Mouse (Mus musculus) left cerebral cortex, adult 2 months (tissue): ENCODE results near the gene Col2a1. TPM values are rescaled to one million over a fixed set of nuclear protein-coding genes. Genes with fewer than 3 reads are reported as not detected.

Experiments used
- DNase-seq, 2 experiments: peaks; one replicate each; pipeline ENCODE4 v3.0.0; 2021 to 2022; ENCODE audit warnings: low spot score in 2 of 2, mixed read lengths in 1 of 2; ENCODE audit errors: extremely low spot score in 1 of 2
- H3K27ac ChIP-seq: fragments of 200-600 bp; 2 replicates; pipeline ENCODE4 v1.8.1; 2022
- H3K4me3 ChIP-seq: fragments of 200-600 bp; 2 replicates; pipeline ENCODE4 v1.8.1; 2022
- CTCF ChIP-seq: fragments of 200-600 bp; IDR thresholded peaks from 2 replicates; pipeline ENCODE4 v1.8.1; 2022; ENCODE audit warnings: antibody characterized with exemption, mild to moderate bottlenecking, moderate library complexity
- intact Hi-C: fragments of 180-260 bp; cut with DNase I; formaldehyde crosslinking; loops from one replicate; pipeline ENCODE4 v1.15.1; 2025
- total RNA-seq, 2 experiments: library from RNA; stranded (reverse); gene quantifications; 2 replicates each; pipeline ENCODE4 v1.2.3; 2021

The Col2a1 gene
- total RNA-seq, 2 experiments from 2014 or later: 0.61 to 0.63 TPM

DNA sequence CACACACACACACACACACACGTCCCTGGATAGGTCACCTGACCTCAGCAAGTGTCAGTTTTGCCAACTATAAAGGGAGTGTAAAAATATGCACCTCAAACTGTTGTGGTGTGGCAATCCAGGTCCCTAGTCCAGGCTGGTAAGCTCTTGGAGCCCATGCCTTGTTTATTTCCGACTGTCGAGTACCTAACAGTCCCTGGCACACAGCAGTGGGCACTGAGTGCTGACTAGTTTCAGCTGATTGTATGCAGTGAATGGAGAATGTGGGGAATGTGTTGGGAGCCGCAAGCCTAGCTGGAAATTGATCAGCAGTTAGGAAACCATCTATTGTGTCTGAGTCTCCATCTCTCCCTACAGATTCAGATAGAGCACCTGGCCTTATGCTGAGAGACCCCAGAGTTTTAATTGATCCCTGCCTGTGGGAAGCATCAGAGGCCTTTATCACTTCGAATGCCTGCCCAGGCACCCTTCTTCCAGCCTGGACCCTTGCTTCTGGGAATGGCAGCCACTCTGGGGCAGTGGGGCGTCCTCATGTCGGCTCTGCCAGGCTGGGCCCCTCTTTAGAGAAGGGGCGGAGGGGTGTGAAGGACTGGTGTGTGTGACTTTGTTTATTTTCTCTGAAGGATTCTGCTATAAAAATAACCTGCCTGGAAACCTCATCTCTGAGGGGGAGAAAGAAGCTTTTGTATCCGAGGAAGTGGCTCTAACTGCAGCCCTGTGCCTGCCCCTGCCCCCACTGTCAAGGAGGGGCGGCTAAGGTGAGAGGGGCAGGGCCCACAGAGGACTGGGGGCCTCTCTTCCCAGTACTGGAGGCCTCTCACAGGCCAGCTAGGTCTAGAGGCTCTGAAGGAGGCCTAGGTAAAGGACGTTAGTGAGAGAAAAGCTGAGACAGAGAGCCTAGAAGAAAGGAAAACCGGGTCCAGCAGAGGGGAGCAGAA, 22.7 kb upstream of the Col2a1 start:
- H3K27ac ChIP-seq: no peak overlapping the region
- H3K4me3 ChIP-seq: no peak overlapping the region
- no peak for TF ChIP-seq CTCF
- intact Hi-C loops: no loop called here
- no peak for DNase-seq

- H3K4me3 ChIP-seq: no peak overlapping the region
- DNase-seq: no peak
- intact Hi-C loops: no loop called here
- H3K27ac ChIP-seq: no peak overlapping the region
- no peak for TF ChIP-seq CTCF
Measured at GRCm38 (mm10) chr15:98025611-98026010, 21.1 kb upstream of the Col2a1 start.

DNA sequence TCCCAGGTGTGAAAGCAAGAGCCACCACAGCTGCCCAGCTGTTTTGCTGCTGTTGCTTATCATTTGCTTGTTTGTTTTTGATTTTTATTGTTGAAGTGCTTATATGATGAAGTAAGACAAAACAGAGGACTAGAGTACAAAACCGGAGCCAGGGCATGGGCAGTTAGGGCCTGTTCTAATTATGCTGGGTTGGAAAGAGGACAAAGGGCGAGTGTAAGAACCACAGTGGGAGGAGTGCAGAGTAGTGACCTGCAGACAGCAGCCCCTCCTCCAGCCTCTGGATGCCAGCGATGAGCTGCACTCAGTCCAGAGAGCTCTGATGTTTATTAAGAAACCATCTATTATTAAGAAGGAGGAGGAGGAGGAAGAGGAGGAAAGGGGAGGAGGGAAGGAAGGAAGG, 18.6 kb upstream of the Col2a1 start:
- DNase-seq: no peak
- intact Hi-C loops: no loop called here
- H3K27ac ChIP-seq: no peak overlapping the region
- no peak overlapping the region for H3K4me3 ChIP-seq
- TF ChIP-seq CTCF: no peak

- no peak for TF ChIP-seq CTCF
- intact Hi-C loops: no loop called here
- Histone ChIP-seq H3K4me3 (no peak overlapping the region), H3K27ac (no peak overlapping the region)
- DNase-seq: no peak
Measured at GRCm38 (mm10) chr15:98021886-98022285, 17.4 kb upstream of the Col2a1 start.

DNA sequence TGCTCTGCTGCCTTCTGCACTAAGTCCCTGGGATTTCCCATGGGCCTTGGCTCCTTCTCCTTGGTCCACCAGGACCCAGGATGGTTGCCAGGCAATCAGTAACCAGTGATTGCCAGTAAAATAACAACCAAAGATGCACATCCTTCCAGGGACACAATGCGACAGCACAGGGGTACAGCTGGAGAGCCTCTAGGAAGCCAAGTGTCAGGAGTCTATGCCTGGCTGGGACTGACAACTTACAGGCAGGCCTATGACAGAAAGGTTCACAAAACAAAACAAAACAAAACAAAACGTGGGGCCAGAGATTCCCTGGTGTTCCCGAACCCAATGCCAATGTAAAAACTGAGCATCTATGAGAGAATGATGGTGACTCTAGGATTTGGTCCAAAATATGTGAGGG, 14.6 kb upstream of the Col2a1 start:
- intact Hi-C loops: no loop called here
- no peak for DNase-seq
- no peak for TF ChIP-seq CTCF
- H3K27ac ChIP-seq: no peak overlapping the region
- no peak overlapping the region for H3K4me3 ChIP-seq

DNA sequence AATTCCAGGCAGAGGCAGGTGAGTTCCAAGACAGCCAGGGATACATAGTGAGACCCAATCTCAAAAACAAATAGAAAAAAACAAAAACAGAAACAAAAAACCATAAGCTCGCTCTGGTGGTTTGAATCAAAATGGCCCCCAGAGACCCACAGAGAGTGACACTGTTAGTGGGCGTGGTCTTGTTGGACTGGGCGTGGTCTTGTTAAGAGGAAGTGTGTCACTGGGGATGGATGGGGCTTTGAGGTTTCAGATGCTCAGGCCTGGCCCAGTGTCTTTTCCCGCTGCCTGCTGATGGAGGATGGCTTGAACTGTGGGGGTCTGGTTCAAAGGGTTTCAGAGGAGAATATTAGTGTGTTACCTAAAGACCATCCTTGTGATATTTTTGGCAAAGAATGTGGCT, 13.4 kb upstream of the Col2a1 start:
- intact Hi-C loops: no loop called here
- no peak for TF ChIP-seq CTCF
- no peak overlapping the region for H3K4me3 ChIP-seq
- H3K27ac ChIP-seq: no peak overlapping the region
- no peak for DNase-seq

DNA sequence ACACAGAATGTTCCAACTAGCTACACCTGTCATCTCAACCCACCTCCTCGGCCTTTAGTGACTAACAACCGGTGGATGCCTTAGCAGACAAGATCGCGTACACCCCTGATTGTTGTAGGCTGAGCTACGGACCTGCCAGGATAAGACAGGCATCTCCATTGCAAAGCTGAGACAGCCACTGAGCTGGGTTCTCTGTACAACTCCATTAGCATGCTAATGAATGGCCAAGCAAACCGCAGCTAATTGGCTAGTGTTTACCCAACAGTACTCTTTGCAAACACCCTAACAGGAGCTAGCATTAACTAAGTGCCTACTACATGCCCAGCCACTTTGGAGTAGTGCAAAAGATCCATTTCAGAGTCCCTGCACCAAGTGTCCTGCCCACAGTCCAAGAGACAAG, 8.3 kb upstream of the Col2a1 start:
- no peak overlapping the region for H3K4me3 ChIP-seq
- no peak overlapping the region for H3K27ac ChIP-seq
- intact Hi-C loops: no loop called here
- no peak for DNase-seq
- TF ChIP-seq CTCF: no peak

- H3K27ac ChIP-seq: no peak overlapping the region
- no peak overlapping the region for H3K4me3 ChIP-seq
- no peak for TF ChIP-seq CTCF
- intact Hi-C loops: no loop called here
- no peak for DNase-seq
Measured at GRCm38 (mm10) chr15:98005181-98005580, 686 bp upstream of the Col2a1 start.

DNA sequence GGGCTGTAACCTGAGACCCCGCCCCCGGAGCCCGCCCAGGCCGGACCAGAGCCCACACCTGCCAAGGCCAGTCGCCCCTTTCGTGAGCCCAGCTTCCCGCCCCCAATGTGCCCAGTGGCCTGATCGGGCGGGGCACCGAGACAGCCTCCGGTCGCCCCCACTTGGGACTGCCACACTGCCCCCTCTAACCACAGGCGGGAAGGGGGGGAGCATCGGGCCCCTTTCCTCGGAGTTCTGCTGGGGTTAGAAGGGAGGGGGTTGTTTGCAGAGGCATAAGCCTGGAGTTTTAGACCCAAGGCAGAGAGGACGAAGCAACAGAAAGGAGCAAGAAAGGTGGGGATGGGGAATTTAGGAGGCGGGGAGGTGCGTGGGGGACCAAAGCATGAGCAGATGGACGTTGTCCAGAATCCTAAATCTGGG, 255 bp upstream of the Col2a1 start:
- DNase-seq: no peak
- no peak overlapping the region; the same call in 1 of the 2 replicates for H3K4me3 ChIP-seq
- no peak overlapping the region for H3K27ac ChIP-seq
- intact Hi-C loops: no loop called here
- TF ChIP-seq CTCF: no peak

GRCm38 (mm10) chr15:98002991-98003821, 1.3 kb downstream of the Col2a1 start:
- DNase-seq: no peak
- no peak for TF ChIP-seq CTCF
- intact Hi-C loops: no loop called here
- H3K27ac ChIP-seq: no peak overlapping the region
- no peak overlapping the region for H3K4me3 ChIP-seq

DNA sequence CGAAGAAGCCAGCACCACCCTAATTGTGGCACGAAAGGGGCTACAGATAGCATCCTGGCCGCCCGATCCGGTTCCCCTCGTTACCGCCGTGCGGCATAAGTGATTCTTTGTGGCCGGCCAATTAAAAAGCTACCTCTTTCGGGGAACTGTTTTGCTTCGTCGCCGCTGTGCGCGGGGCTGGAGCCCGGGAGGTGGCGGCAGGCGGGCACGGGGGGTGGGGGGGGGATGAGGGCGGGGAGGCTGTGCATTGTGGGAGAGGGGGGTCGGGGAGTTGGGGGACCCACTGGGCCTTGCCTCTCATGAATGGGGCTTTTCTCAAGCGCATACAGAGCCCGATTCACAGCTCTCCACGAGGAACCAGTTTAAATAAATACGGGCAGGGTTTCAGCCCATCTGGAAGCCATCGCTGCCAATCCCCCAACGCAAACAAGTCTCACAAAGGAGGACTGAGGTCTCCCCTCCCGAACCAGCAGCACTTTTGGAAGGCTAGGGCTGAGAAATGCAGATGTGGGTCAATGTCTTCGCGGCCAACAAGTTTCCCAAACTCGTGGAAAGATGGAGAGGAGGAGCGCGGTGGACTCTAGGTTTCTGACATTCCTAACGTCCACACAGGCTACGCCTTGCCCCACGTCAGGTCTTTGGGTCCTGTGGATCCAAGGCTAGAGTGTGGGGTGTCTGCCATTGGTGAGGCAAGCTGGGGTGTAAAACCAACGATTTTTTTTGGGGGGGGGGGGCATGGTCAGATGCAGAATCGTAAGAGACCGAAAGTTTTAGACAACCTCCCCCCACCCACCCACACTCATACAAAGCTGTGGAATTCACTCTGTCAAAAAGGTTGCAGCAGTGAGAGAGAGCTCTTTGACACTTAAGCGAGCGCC, 2.1 kb downstream of the Col2a1 start:
- Histone ChIP-seq H3K4me3 (peak overlapping the region; percentile 24; the same call in 1 of the 2 replicates), H3K27ac (no peak overlapping the region)
- no peak for TF ChIP-seq CTCF
- intact Hi-C loops: no loop called here
- no peak for DNase-seq
